Mouse (Mus musculus) heart, adult 2 months (tissue): ENCODE results near the gene Lin52.
A peak's percentile ranks its signal among the peaks of the same experiment; 100 is the strongest.

Experiments used
- CTCF ChIP-seq: fragments of 200-600 bp; IDR thresholded peaks from 2 replicates; pipeline ENCODE4 v1.8.1; 2022; ENCODE audit warnings: antibody characterized with exemption, mild to moderate bottlenecking, moderate library complexity
- EP300 ChIP-seq: fragments of 200-500 bp; IDR thresholded peaks from 2 replicates; pipeline ENCODE4 v1.6.1; 2011; ENCODE audit warnings: low read depth, low read length, control low read depth; ENCODE audit not compliant: insufficient read depth
- POLR2A ChIP-seq: fragments of 200-500 bp; IDR thresholded peaks from 2 replicates; pipeline ENCODE4 v1.6.1; 2011; ENCODE audit warnings: mild to moderate bottlenecking, low read depth, low read length, control low read depth; ENCODE audit not compliant: insufficient read depth

DNA sequence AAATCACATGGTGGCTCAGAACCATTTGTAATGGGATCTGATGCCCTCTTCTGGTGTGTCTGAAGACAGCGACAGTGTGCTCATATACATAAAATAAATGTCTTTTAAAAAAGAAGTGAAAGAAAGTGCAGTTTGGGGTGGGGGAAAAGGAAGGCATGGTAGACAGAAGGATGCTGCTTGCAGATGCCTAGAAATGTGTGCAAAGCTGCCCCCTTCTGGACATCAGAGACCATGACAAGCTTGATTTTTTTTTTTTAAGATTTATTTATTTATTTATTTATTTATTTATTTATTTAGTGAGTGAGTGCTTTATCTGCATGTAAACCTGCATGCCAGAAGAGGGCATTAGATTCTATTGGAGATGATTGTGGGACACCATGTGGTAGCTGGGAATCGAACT, 130.1 kb downstream of the Lin52 start:
- TF ChIP-seq EP300 (no peak), CTCF (peak; percentile 41), POLR2A (no peak)
